Mouse (Mus musculus): ENCODE data around the gene Smim24.

GRCm38 (mm10) chr10:81355533-81355932, 37.3 kb upstream of the Smim24 start:
- TF ChIP-seq POLR2A (IDR thresholded peaks at IDR 0.05; ENCODE audit: control insufficient read depth, low read depth, low read length) (no peak), CTCF (IDR thresholded peaks at IDR 0.05; ENCODE audit: control insufficient read depth, insufficient read depth, insufficient replicate concordance, low read depth, low read length) (no peak)
